Mouse (Mus musculus) heart, postnatal 0 days (tissue): ENCODE measurements around the gene Srr. TPM values are rescaled to one million over a fixed set of nuclear protein-coding genes. Genes with fewer than 3 reads are reported as not detected.
A peak's percentile ranks its signal among the peaks of the same experiment; 100 is the strongest.

ENCODE experiments used
- ATAC-seq: fragments of 200-750 bp; cut with Nextera tagmentation; 2 replicates; pipeline ENCODE4 v1.8.0; 2017; ENCODE audit warnings: low read depth, moderate number of reproducible peaks, moderate library complexity; ENCODE audit not compliant: insufficient read depth
- DNase-seq: peaks from one replicate; pipeline ENCODE4 v3.0.0-alpha.2; 2016; ENCODE audit warnings: low spot score
- H3K27ac ChIP-seq: fragments of 300-500 bp; sonication (generic); 2 replicates; pipeline ENCODE4 v1.5.1; 2014; ENCODE audit warnings: low read depth, mild to moderate bottlenecking
- H3K27me3 ChIP-seq: fragments of 300-500 bp; sonication (generic); 2 replicates; pipeline ENCODE4 v1.6.1; 2014; ENCODE audit warnings: low read length, mixed read lengths; ENCODE audit not compliant: control insufficient read depth, insufficient read depth
- H3K36me3 ChIP-seq: fragments of 300-500 bp; sonication (generic); replicated peaks from 2 replicates; pipeline ENCODE4 v1.6.1; 2014; ENCODE audit warnings: low read length, mixed read lengths; ENCODE audit not compliant: control insufficient read depth, insufficient read depth
- H3K4me1 ChIP-seq: fragments of 300-500 bp; sonication (generic); 2 replicates; pipeline ENCODE4 v1.6.1; 2014; ENCODE audit warnings: antibody characterized with exemption; ENCODE audit not compliant: control insufficient read depth, insufficient read depth
- H3K4me2 ChIP-seq: fragments of 300-500 bp; sonication (generic); 2 replicates; pipeline ENCODE4 v1.6.1; 2014; ENCODE audit warnings: low read depth, mild to moderate bottlenecking, low read length, moderate library complexity
- H3K4me3 ChIP-seq: fragments of 300-500 bp; sonication (generic); 2 replicates; pipeline ENCODE4 v1.5.1; 2014; ENCODE audit warnings: low read depth, low read length
- H3K9ac ChIP-seq: fragments of 300-500 bp; sonication (generic); replicated peaks from 2 replicates; pipeline ENCODE4 v1.6.1; 2014; ENCODE audit warnings: low read depth, low read length, mixed read lengths
- H3K9me3 ChIP-seq: fragments of 300-500 bp; sonication (generic); replicated peaks from 2 replicates; pipeline ENCODE4 v1.6.1; 2016; ENCODE audit warnings: low read length; ENCODE audit not compliant: control insufficient read depth
- CTCF ChIP-seq: IDR thresholded peaks from 2 replicates; pipeline ENCODE4 v1.5.1; 2016; ENCODE audit warnings: antibody characterized with exemption, control low read depth, low read depth
- EP300 ChIP-seq: IDR thresholded peaks from 2 replicates; pipeline ENCODE4 v1.6.1; 2016; ENCODE audit warnings: antibody characterized with exemption, low read depth
- WGBS: fragments of 180-500 bp; shearing (Covaris S2); extraction: QIAGEN DNeasy Blood & Tissue Kit; methylation state at CpG from one replicate; pipeline ENCODE4 v1.1.7; 2014; 5-methylcytosine and 5-hydroxymethylcytosine counted together
- polyA plus RNA-seq: library from polyadenylated mRNA; unstranded; fragments of >200 nt; fragmentation: Nextera tagmentation; extraction: Ambion mirVana; gene quantifications from 2 replicates; pipeline ENCODE4 v1.2.1, GENCODE M21; 2015
- total RNA-seq: library from RNA; depleted of rRNA; stranded (reverse); fragments of >200 nt; gene quantifications from 2 replicates; pipeline ENCODE4 v1.2.3, GENCODE M21; 2014; ENCODE audit warnings: low replicate concordance

Gene Srr
- total and polyA plus RNA-seq, 2 experiments from 2014 or later: 14.5 to 34.0 TPM

DNA sequence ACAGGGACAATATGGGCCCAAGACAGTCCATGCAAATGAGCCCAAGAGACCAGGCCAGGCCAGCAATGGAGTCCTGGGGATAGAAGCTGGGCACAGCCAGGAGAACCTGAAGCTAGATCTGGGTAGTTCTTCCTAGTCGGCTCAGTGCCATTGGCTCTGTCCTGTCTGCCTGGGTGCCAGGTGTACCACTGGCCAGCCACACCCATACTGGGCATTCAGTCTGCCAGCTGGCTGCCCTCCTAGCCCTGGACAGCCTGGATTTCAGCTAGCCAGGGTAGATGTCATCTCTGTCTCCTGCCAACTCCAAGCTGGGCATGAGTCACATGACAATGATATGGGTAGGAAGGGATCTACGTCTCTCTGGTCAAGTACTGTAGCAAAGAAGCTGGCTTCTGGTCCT lies 58.6 kb downstream of the Srr start:
- Histone ChIP-seq H3K9me3 (no peaks in the 10 kb centered on the region), H3K36me3 (no peaks in the 10 kb centered on the region), H3K27me3 (no peaks in the 10 kb centered on the region), H3K4me1 (peaks cover 7% of the 10 kb centered on the region; the same call in 1 of the 2 replicates), H3K9ac (no peak overlapping the region), H3K4me2 (no peak overlapping the region), H3K27ac (no peak overlapping the region), H3K4me3 (no peak overlapping the region)
- WGBS: 61% methylated on average over 2 of the region's 2 CpGs
- no peak for DNase-seq
- no peak; the same call in 1 of the 2 replicates for ATAC-seq
- TF ChIP-seq EP300 (no peak), CTCF (no peak)

DNA sequence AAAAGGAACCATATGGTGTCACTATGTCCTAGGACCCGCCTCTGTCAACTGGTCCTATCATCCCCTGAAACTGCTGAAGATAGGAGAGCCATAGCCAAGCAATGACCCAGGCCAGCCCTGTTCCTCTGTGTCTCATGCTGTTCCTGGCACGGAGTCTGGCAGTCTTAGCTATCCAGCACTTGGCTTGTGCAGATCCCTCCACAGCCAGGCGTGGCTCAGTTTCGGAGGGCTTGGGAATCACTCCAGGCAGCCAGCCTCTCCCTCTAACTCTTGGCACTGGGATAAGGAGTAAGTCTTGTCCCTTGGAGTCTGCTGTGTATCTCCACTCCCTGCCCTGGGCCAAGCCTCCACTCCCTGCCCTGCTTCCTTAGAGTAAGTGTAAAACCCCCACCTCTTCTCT lies 59.1 kb downstream of the Srr start:
- ATAC-seq (peak; percentile 39), DNase-seq (no peak)
- Histone ChIP-seq H3K4me2 (no peak overlapping the region), H3K27ac (no peak overlapping the region), H3K9me3 (no peaks in the 10 kb centered on the region), H3K4me1 (peaks cover 7% of the 10 kb centered on the region; the same call in 1 of the 2 replicates), H3K36me3 (no peaks in the 10 kb centered on the region), H3K27me3 (no peaks in the 10 kb centered on the region), H3K9ac (no peak overlapping the region), H3K4me3 (no peak overlapping the region)
- WGBS: 73% methylated on average over 4 of the region's 4 CpGs
- TF ChIP-seq CTCF (no peak), EP300 (no peak)

DNA sequence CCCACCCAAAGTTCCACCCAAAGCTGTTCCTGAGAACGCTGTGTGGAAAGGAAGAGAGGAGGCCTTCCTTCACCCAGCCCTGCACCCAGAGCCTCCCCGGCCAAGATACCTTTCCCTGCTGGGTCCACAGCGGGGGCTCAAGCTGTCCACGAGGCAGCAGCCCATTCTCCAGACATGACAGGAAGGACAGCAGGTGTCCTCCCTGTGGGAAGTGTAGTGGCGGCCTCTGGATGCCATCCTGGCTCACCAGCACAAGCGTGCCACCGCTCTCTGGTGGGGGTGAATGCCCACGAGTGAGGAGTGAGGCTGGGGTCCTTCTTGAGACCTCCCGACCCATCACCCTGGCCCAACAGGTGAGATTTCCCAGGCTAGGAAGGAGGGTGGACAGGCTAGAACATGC lies 60.5 kb downstream of the Srr start:
- Histone ChIP-seq H3K4me2 (no peak overlapping the region), H3K4me1 (peaks cover 7% of the 10 kb centered on the region; the same call in 1 of the 2 replicates), H3K4me3 (no peak overlapping the region), H3K36me3 (no peaks in the 10 kb centered on the region), H3K9ac (no peak overlapping the region), H3K9me3 (no peaks in the 10 kb centered on the region), H3K27me3 (no peaks in the 10 kb centered on the region), H3K27ac (no peak overlapping the region)
- ATAC-seq (no peak), DNase-seq (no peak)
- TF ChIP-seq EP300 (no peak), CTCF (no peak)
- 81% methylated on average over 9 of the region's 9 CpGs for WGBS

DNA sequence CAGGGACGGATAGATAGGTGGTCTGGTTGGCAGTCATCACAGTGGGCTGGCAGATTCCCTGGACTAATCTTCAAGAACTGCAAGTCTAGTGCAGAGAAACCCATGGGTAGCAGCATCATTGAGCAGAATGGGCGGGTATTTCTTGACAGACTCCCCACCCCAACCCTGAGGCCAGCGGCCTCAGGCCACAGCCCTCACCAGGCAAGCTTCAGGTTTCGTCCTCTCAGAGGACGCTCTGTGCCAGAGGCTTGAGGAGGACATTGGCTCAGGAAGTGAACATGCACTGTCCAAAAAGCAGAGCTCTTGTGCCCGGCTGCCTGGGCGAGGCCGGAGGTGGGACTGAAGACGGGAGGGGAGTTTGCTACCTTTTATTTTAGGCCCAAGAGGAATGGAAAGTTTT lies 61.3 kb downstream of the Srr start:
- TF ChIP-seq EP300 (no peak), CTCF (no peak)
- no peaks in the 10 kb centered on the region for H3K36me3 ChIP-seq
- no peak overlapping the region for H3K4me3 ChIP-seq
- H3K27ac ChIP-seq: no peak overlapping the region
- no peak overlapping the region for H3K9ac ChIP-seq
- ATAC-seq: no peak
- H3K4me1 ChIP-seq: peaks cover 7% of the 10 kb centered on the region; the same call in 1 of the 2 replicates
- no peaks in the 10 kb centered on the region for H3K27me3 ChIP-seq
- DNase-seq: no peak
- no peak overlapping the region for H3K4me2 ChIP-seq
- WGBS: 60% methylated on average over 9 of the region's 9 CpGs
- no peaks in the 10 kb centered on the region for H3K9me3 ChIP-seq

DNA sequence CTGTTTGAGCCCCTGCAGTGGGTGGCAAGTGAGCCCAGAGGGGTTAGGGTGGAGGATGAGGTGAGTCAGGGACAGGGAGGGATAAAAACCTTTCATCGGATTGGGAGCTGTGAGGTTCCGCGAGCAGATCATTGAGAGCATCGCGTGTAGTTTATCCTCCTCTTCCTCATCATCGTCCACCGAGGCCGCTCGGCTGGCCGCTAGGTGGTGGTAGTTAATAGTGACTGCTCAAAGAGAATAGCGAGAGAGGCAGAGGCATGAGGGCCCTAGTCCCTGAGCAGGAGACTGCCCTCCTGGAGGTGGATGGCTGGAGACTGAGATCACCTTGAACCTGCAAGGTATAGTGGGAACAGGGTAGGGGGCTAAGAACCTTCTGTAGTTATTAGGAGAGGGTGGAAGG lies 62.3 kb downstream of the Srr start:
- no peaks in the 10 kb centered on the region for H3K36me3 ChIP-seq
- 24% methylated on average over 11 of the region's 11 CpGs for WGBS
- TF ChIP-seq CTCF: peak; percentile 58
- no peak for TF ChIP-seq EP300
- no peak overlapping the region for H3K4me3 ChIP-seq
- no peak overlapping the region for H3K9ac ChIP-seq
- peaks cover 7% of the 10 kb centered on the region; the same call in 1 of the 2 replicates for H3K4me1 ChIP-seq
- no peaks in the 10 kb centered on the region for H3K9me3 ChIP-seq
- ATAC-seq: no peak
- no peak overlapping the region for H3K4me2 ChIP-seq
- H3K27me3 ChIP-seq: no peaks in the 10 kb centered on the region
- H3K27ac ChIP-seq: no peak overlapping the region
- no peak for DNase-seq

DNA sequence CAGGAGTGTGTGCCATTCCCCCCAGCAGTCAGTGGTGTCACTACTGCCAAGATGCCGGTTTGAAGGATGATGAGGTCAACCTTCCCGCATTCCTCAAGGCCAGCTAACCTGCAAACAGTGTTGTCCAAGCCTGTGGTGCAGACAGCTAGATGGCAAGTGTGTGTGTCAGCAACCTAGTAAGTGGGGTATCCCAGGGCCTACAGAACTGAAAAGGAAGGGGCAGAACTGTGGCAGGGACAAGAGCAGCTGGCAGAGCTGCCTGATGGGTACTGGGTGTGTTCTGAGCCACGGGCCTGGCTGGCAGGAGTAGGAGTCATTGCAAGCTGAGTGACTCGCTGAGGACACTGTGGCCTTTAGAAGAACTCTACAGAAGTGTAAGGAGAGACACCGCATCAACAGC lies 63.6 kb downstream of the Srr start:
- TF ChIP-seq EP300 (no peak), CTCF (no peak)
- DNase-seq (no peak), ATAC-seq (no peak)
- 60% methylated on average over 5 of the region's 5 CpGs for WGBS
- peaks cover 7% of the 10 kb centered on the region; the same call in 1 of the 2 replicates for H3K4me1 ChIP-seq
- no peaks in the 10 kb centered on the region for H3K9me3 ChIP-seq
- no peak overlapping the region for H3K4me3 ChIP-seq
- H3K27me3 ChIP-seq: no peaks in the 10 kb centered on the region
- no peak overlapping the region for H3K4me2 ChIP-seq
- no peak overlapping the region for H3K27ac ChIP-seq
- H3K36me3 ChIP-seq: no peaks in the 10 kb centered on the region
- no peak overlapping the region for H3K9ac ChIP-seq
